Mouse (Mus musculus): ENCODE measurements around the gene Eif2s2. TPM values are rescaled to one million over a fixed set of nuclear protein-coding genes. Genes with fewer than 3 reads are reported as not detected.

Gene Eif2s2
- total RNA-seq, 2 experiments from 2014 or later, result 103 to 125 TPM

GRCm38 (mm10) chr2:154893548-154893947 is 813 bp upstream of the Eif2s2 start:
- no peak for DNase-seq

GRCm38 (mm10) chr2:154893045-154893385 is 280 bp upstream of the Eif2s2 start:
- no peak for DNase-seq

- no peak for DNase-seq
Measured at GRCm38 (mm10) chr2:154891585-154891984, 1.1 kb downstream of the Eif2s2 start.

- no peak for DNase-seq
Measured at GRCm38 (mm10) chr2:154876621-154877020, 16.1 kb downstream of the Eif2s2 start.

- no peak for DNase-seq
Measured at GRCm38 (mm10) chr2:154869954-154870641, 22.6 kb downstream of the Eif2s2 start.

- DNase-seq, result no peak
Measured at GRCm38 (mm10) chr2:154868106-154868505, 24.6 kb downstream of the Eif2s2 start.

- no peak for DNase-seq
Measured at GRCm38 (mm10) chr2:154865696-154866095, 27.0 kb downstream of the Eif2s2 start.

- DNase-seq, result no peak
Measured at GRCm38 (mm10) chr2:154863672-154864071, 29.1 kb downstream of the Eif2s2 start.

- peak; percentile 69 for DNase-seq
Measured at GRCm38 (mm10) chr2:154855383-154855782, 37.4 kb downstream of the Eif2s2 start.

GRCm38 (mm10) chr2:154848086-154848485 is 44.6 kb downstream of the Eif2s2 start:
- DNase-seq, result no peak

GRCm38 (mm10) chr2:154836537-154836936 is 56.2 kb downstream of the Eif2s2 start:
- no peak for DNase-seq

- DNase-seq, result no peak
Measured at GRCm38 (mm10) chr2:154834149-154834865, 58.4 kb downstream of the Eif2s2 start.

- DNase-seq, result no peak
Measured at GRCm38 (mm10) chr2:154832471-154832870, 60.3 kb downstream of the Eif2s2 start.

GRCm38 (mm10) chr2:154827521-154827920 is 65.2 kb downstream of the Eif2s2 start:
- no peak for DNase-seq

- DNase-seq, result no peak
Measured at GRCm38 (mm10) chr2:154826054-154826538, 66.6 kb downstream of the Eif2s2 start.

Other genes with a start within 250 kb of the Eif2s2 start
- 100 to 1,000 TPM; 174 to 180 TPM for gene Chmp4b, start 241.2 kb downstream of the Eif2s2 start, total RNA-seq (2021)
- not detected for gene Gm14214, start 122.9 kb downstream of the Eif2s2 start, total RNA-seq (2021)
- 100 to 1,000 TPM; 170 to 177 TPM for gene Raly, start 101.8 kb downstream of the Eif2s2 start, total RNA-seq (2021)
- gene a, start 101.5 kb downstream of the Eif2s2 start, total RNA-seq (2021), result not detected
- gene Gm14226, start 125.3 kb upstream of the Eif2s2 start, total RNA-seq (2021), result 10 to 100 TPM; 25.9 to 37.2 TPM
- 10 to 100 TPM; 57.4 to 91.2 TPM for gene Ahcy, start 181.6 kb upstream of the Eif2s2 start, total RNA-seq (2021)
- gene Itch, start 240.6 kb upstream of the Eif2s2 start, total RNA-seq (2021), result 10 to 100 TPM; 45.2 to 48.1 TPM